Mouse (Mus musculus): ENCODE data around the gene Hnrnpa0.
A peak's percentile ranks its signal among the peaks of the same experiment; 100 is the strongest.

Hnrnpa0 gene

DNA sequence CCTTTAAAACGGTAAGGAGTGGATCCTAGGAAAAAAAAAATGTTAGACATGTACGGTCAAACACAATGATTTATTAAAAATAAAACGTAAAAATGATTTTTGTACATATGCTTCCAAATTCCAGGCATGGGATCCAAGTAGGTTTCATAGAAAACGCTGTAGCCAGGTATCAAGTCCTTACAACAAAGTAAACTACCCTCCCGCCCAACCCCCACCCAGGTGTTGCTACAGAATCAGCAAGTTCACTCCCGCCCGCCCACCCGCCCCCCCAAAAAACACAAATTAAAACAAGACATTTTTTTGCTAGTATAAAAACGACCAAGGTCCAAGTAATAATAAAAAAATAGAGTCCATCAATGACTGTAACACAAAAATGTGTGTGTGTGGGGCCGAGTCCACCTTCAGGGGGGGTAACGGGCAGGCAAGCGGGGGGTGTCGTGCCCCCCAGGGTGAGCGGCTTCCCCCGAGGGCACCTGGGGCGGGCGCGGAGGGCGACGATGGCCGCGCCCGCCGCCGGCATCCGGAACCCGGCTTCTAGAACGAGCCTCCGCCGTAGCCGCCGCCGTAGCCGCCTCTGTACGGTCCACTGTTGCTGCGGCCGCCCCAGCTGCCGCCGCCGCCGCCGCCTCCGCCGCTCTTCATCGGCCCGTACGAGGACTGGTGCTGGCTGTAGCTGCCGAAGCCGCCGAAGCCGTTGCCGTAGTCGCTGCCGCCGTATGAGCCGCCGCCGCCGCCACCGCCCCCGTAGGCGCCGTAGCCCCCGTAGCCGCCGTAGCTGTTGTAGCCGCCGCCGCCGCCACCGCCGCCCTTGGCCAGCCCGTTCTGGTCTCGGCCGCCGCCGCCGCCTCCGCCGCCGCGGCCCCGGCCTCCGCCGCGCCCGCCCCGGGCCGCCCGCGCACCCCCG lies 1.2 kb downstream of the Hnrnpa0 start:
- DNase-seq (ENCODE audit: low read depth, low spot score): peak; percentile 70

DNA sequence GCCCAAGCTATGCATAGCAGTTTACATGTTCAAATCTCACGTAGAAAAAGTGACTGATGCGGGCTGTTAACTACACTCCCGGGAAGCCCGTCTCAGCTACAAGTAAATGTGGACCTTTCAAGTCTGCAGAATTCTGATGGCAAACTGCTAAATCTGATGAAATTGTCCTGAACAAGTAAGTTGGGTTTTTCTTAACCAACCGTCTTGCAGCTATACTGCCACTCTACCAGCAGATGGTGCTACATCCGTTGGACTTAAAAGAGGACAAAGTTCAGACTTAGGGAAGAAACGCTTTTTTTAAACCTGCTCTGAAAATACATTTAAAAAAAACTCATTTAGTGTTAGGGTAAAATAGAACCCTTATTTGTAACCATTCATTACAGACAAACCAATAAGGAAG lies 2.2 kb downstream of the Hnrnpa0 start:
- DNase-seq (ENCODE audit: low read depth, low spot score): peak; percentile 74

DNA sequence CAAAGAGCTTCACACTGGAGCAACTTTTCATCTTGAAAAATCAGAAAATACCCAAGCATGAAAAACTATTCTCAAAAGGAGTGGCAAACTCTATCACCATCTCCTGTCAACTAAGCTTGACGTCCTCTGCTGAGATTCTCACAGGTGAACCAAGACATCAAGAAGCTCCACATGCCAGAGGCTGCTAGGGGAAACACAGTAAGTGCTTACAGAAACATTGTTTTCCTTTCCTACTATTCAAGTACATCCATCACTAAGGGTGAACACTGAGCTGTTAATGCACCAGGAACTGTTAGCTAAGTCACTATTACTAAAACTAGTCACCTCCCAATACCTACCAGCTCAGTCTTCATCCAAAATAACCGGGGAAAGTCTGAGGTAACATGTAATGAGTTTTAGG lies 3.4 kb downstream of the Hnrnpa0 start:
- DNase-seq (ENCODE audit: low read depth, low spot score): no peak

DNA sequence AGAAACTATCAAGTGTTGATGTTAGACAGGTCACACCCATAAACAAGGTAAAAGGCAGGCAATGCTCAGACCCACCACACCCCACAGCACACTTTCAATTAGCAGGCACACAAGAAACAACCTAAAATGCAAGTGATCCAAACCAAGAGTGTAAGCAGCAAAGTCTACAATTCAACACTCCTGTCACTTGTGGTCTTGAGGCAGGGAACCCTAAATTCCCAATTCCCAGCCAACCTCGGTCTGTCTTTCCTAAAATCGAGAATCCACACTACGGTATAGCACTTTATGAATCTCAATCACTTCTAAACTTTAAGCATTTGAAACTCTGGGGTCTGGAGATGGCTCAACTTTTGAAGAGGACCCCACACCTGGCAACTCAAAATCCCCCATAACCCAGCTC lies 4.1 kb downstream of the Hnrnpa0 start:
- no peak for DNase-seq (ENCODE audit: low read depth, low spot score)

DNA sequence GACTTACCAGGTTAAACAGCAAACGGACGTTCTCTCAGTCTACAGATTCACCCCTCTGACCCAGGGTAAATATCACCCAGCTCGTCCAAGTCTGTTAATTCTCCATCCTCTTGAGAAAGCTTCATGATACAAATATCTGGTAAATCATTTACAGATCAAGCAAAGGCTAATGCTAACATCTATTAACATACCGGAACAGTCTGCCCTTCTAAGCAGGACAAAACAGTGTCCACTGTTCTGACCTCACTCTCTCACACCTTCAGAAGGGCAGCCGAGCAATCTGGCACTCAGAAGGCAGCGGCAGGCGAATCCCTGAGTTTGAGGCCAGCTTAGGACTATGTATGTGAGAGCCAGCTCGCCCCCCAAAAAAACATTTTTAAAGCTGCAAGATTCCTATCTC lies 5.0 kb downstream of the Hnrnpa0 start:
- DNase-seq (ENCODE audit: low read depth, low spot score): no peak

DNA sequence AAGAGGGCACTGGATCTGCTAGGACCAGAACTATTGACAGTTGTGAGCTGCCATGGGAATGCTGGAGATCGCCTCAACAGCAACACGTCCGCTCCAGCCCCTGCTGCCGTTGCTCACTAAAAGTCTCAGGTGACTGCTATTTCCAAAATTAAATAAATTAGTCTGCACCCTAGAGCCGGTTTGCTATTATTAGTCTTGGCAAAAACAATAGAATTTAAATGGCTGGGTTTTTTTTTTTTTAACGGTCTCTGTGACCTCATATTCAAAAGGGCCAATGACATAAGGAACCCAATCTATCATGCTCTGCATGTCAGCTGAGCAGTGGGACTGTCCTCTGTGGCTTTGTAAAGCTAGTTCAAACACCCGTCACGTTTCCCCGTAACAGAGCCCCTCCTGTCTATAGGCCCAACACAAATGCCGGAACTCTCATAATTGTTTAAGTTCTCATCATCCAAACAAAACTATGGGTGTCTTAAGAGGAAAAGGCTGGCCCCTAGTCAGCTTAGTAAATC lies 5.5 kb downstream of the Hnrnpa0 start:
- DNase-seq (ENCODE audit: low read depth, low spot score): no peak

DNA sequence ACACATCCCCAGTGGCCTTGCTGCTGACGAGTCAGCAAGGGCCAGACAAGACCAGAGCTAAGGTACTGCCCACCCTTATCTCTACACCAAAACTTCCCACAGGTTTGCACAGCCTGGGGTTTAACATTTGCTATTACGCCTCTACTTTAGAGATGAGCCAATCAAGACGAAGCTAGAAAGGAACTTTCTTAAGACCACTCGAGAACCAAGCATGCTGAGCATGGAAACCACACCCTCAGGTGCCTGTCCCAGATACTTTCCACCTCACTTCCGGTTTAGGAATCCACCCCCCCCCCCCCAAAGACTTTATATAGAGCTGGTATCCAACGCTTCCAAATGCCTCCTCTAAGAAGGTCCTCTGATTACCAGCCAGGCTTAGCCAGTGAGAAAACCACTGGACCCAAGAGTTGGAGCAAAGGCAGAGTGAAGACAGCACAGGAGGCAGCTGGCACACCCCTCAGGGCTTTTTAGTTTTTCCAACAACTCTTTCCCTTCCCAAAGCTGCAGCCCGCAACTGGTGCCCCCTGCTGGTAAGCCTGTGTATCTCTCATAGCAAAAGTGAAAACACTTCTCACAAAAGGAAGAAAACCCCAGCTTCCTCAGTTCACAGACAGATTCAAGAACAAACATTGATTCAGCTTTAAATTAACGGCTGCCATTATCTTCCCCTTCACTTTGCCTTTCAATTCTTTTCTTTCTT lies 10.9 kb downstream of the Hnrnpa0 start:
- DNase-seq (ENCODE audit: low read depth, low spot score): peak; percentile 63

DNA sequence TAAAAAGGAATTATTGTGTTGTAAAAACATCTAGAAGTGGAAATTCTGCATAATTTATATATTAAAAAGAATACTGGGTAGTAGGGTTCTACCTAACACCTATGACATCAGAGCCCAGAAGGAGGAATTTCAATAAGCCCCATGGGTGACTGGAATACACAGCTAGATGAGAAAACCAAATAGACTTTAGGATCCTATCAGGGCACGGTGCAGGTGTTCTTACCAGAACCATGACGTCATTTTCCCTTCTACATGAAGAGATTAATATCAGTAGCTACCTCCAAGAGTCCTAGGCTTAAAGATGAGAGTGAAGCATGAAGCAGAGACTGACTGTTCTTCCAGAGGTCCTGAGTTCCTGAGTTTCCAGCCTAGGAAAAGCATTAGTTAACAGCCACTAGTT lies 11.6 kb downstream of the Hnrnpa0 start:
- peak; percentile 64 for DNase-seq (ENCODE audit: low read depth, low spot score)

DNA sequence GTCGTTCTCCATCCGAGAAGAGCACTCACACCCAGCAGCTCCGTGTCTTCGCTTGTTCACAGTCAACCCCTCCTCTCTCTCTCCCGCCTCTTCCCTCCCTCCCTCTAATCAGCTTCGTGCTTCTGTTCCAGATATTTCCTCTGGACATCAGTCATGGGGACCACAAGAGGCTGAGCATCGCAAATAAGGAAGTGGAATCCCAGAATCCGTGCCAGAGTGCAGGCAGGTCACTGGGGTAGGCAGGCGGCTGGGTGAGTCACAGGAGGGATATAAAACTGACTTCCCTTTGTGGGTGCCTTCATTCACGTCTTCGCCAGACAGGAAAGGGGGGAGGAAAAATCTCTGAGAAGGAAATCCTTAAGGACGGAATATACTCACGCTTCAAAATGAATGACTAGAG lies 13.1 kb downstream of the Hnrnpa0 start:
- no peak for DNase-seq (ENCODE audit: low read depth, low spot score)

DNA sequence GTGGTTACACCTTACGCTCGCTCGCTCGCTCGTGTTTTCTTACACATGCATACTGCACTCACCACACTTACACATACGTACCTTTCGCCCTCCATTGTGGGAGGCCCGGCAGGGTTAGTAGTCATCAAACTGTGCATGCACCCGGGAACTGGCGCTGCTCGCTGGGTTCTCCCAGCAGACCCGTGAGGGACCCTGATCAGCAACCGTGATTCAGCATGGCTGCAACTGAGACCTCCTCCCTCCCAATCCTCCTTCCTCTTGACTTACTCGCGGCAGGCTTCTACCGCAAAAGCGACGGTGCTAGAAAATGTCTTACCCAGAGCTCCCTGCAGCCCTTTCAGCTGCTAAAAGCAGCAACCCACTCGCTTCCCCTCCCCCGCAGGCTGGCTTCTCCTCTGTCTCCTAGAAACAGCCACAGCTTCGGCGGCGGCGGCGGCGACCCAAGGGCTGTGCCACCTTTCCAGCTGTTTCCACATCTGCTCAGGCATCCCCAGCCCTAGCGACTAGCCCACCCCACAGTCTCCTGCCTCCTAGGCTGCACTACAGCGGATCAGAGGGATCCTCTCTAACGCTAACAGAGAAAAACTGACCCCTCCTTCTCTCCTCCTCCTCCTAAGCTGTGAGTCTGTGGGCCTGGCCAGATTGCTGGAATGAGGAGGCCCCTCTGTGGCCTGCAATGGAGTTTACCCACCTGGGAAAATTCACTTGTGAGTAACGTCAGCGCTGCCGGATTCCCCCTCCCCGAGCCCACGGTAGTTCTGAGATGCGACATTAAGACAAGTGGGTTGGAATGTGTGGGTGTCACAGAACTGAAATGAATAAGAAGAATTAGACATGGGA lies 15.1 kb downstream of the Hnrnpa0 start, which contains the start of gene Klhl3:
TSS of gene Klhl3 (minus strand) at position 532 of the 840 bp plus-strand sequence.
- DNase-seq (ENCODE audit: low read depth, low spot score): no peak

DNA sequence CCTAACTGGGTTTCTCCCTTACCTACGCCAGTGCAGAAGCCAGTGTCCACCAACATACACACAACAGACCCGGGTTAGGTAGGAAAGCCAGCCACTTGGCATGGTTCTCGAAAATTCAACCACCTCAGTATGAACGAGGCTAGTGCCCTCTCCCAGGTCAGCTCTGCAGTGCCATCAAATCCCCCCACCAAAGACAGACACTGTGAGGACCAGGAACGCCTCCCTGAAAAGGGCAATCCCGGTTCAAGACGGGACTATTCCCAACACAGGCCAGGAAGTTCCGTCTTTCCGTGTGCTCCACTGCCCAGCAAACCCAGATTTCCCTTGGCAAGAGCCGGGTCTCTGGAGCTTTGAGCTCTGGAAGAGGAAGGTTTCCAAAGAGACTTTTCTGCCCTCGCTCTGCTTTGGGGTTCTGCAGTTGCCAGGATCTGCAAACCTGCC lies 15.7 kb downstream of the Hnrnpa0 start:
- no peak for DNase-seq (ENCODE audit: low read depth, low spot score)

DNA sequence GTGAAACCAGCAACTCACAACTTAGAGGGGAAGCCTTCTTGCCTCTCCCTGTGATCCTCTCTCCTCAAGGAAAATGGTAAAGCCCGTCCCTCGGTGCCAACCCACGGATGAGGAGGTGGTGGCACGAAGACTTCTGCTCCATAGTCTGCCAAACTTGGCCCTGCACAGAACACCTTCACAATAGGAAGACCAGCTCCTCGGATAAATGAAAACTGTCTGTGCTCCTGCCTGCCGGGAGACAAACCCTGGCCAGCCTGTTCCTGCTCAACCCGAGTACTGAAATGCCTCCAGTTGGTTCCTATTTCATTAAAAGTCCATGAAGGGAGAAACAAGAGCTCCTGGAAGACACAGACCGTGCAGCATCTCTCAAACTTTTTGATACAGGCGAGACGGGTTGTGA lies 16.2 kb downstream of the Hnrnpa0 start:
- DNase-seq (ENCODE audit: low read depth, low spot score): no peak

DNA sequence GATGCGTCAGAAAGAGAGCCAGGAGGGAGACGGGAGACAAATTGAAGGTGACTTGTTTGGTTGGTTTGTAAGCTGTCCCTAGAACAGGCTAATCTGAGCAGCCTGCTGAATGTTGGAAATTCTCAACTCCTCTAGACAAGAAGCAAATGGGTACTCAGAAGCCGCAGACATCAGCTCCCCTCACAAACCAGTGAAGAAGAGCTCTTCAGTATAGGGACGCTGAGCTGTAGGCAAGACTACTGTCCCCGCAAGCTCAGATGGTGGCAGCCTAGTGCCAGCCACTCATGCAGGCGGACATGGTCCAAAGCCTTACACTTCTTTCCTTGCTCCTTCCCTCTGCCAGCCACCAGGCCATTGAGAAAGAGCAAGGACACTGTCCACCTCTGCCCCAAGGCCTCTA lies 17.1 kb downstream of the Hnrnpa0 start:
- DNase-seq (ENCODE audit: low read depth, low spot score): no peak

DNA sequence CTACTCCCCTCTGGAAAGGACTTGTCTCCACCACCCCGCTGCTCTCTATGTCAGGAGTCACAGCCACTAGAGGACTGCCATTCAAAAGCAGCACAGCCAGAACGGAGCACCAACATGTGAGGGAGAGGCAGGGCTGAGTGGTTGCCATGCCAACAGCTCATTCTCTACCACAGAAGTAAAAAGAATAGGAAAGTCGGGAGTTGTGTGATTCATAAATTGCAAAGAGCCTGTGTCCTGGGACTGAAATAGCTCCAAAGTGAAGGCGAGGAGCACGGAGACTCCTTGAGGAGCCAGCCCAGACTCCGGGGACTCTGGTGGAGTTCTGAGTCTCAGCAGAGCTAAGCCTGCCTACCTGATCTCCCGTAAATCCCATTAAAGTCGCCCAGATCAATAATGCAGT lies 37.7 kb downstream of the Hnrnpa0 start:
- DNase-seq (ENCODE audit: low read depth, low spot score): no peak

DNA sequence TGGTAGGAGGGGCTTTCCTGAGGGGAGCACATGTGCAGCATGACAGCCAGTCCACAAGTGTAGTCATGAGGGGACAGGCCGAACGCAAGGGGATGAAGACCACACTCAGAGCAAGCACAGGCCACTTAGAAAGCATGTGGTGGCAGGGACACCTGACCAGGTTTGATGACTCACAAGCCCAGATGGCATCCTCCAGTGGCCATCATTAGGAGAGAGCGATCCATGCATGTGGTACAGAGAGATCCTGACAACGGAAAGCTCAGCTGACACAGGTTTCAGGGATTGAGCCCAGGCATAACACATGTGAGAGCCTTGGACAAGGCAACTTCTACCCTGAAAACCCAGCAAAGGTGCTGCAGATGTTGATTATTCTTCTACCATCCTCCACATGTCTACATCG lies 44.0 kb downstream of the Hnrnpa0 start:
- DNase-seq (ENCODE audit: low read depth, low spot score): no peak

DNA sequence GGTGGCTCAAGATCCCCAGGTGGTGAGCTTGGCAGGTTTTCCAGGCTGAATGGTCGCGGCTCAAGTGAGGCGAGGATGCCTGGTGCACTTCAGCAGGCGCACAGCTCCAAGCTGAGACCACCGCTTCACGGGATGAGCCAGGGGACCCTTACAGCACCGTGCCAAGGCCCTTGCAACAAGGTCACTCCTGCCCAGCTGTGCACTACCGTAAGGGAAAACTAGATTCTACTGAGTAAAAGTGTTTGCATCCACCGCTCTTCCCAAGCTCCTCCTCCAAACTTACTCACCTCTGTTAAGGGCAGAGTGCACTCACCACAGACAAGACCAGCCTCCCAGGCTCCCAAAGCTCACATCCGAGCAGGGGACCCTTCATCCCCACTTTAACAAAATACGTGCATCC lies 44.8 kb downstream of the Hnrnpa0 start:
- DNase-seq (ENCODE audit: low read depth, low spot score): no peak

DNA sequence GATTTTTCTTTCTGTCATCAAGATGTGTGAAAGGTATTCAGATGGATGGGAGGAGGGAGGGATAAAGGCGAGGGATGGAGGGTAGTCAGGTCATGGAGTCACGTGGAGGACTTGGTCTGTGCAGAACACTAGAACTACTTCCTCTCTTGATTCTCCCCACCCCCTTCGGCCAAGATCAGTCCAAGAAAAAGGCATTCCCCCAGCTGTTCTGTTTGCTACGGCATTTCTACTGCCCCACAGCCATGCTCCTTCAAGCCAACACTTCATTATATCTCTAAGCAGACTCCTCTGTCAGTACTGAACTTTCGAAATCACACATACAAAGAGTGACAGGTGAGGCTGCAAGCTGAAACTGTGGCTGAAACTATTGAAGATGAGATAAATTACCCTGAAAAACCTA lies 45.3 kb downstream of the Hnrnpa0 start:
- peak; percentile 23 for DNase-seq (ENCODE audit: low read depth, low spot score)

DNA sequence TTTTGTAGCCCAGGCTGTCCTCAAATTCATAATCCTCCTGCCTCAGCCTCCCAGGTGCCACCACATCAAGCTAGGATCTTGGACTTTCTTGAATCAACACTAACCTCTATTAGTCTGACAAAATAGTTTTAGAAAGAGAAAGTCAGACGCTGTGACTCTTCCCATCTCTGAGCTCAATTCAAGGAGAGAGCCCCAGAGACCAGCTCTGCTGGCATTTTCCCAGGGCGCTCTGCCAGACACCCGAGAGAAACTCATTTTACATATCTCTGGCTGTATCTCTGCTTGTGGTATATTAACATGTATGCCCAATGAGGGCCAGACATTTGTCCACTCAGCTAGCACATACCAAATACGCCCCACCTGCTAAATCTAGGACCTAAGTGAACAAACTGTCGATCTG lies 50.0 kb downstream of the Hnrnpa0 start:
- DNase-seq (ENCODE audit: low read depth, low spot score): no peak
